Mouse (Mus musculus) hindbrain, embryonic 11.5 days (tissue): ENCODE data around the gene Gpr137. TPM values are rescaled to one million over a fixed set of nuclear protein-coding genes. Genes with fewer than 3 reads are reported as not detected.

ENCODE experiments used
- ATAC-seq: fragments of 200-750 bp; cut with Nextera tagmentation; 2 replicates; pipeline ENCODE4 v1.8.0; 2017; ENCODE audit warnings: mild to moderate bottlenecking, moderate TSS enrichment, moderate library complexity; ENCODE audit not compliant: low FRiP score
- DNase-seq: peaks from one replicate; pipeline ENCODE4 v3.0.0-alpha.2; 2015; ENCODE audit warnings: low spot score
- H3K27ac ChIP-seq: fragments of 300-500 bp; sonication (generic); 2 replicates; pipeline ENCODE4 v1.5.1; 2014; ENCODE audit warnings: mild to moderate bottlenecking, low read depth, low read length
- H3K27me3 ChIP-seq: fragments of 300-500 bp; sonication (generic); 2 replicates; pipeline ENCODE4 v1.6.1; 2014; ENCODE audit warnings: mild to moderate bottlenecking, low read length, moderate library complexity, mixed read lengths; ENCODE audit not compliant: control insufficient read depth, insufficient read depth
- H3K36me3 ChIP-seq: fragments of 300-500 bp; sonication (generic); 2 replicates; pipeline ENCODE4 v1.6.1; 2014; ENCODE audit warnings: mild to moderate bottlenecking, low read length, moderate library complexity, mixed read lengths; ENCODE audit not compliant: control insufficient read depth, insufficient read depth
- H3K4me1 ChIP-seq: fragments of 300-500 bp; sonication (generic); replicated peaks from 2 replicates; pipeline ENCODE4 v1.6.1; 2014; ENCODE audit warnings: low read length, mixed read lengths; ENCODE audit not compliant: control insufficient read depth, insufficient read depth
- H3K4me2 ChIP-seq: fragments of 300-500 bp; sonication (generic); replicated peaks from 2 replicates; pipeline ENCODE4 v1.6.1; 2014; ENCODE audit warnings: mild to moderate bottlenecking, low read depth, low read length
- H3K4me3 ChIP-seq: fragments of 300-500 bp; sonication (generic); 2 replicates; pipeline ENCODE4 v1.5.1; 2014; ENCODE audit warnings: low read depth, low read length
- H3K9ac ChIP-seq: fragments of 300-500 bp; sonication (generic); 2 replicates; pipeline ENCODE4 v1.6.1; 2014; ENCODE audit warnings: low read depth, low read length
- H3K9me3 ChIP-seq: fragments of 300-500 bp; sonication (generic); 2 replicates; pipeline ENCODE4 v1.6.1; 2016; ENCODE audit warnings: low read length; ENCODE audit not compliant: control insufficient read depth
- WGBS: fragments of 180-500 bp; shearing (Covaris S2); extraction: QIAGEN DNeasy Blood & Tissue Kit; methylation state at CpG from one replicate; pipeline ENCODE4 v1.1.7; 2014; 5-methylcytosine and 5-hydroxymethylcytosine counted together
- polyA plus RNA-seq: library from polyadenylated mRNA; unstranded; fragments of >200 nt; fragmentation: Nextera tagmentation; extraction: Ambion mirVana; gene quantifications from 2 replicates; pipeline ENCODE4 v1.2.1, GENCODE M21; 2014

Gpr137 gene
- polyA plus RNA-seq, 1 experiment from 2014 or later = 27.9 TPM

GRCm38 (mm10) chr19:6921647-6922567 is 20.4 kb downstream of the Gpr137 start, which contains the start of gene Esrra:
TSS of gene Esrra (minus strand) at chr19:6921813.
- Histone ChIP-seq H3K4me1 (peaks cover 13% of the 10 kb centered on the region; the same call in 1 of the 2 replicates), H3K9me3 (no peaks in the 10 kb centered on the region)
- WGBS = 1% methylated on average over 59 of the region's 66 CpGs

GRCm38 (mm10) chr19:6920741-6921636 is 21.3 kb downstream of the Gpr137 start:
- peaks cover 32% of the 10 kb centered on the region for H3K27me3 ChIP-seq
- H3K9ac ChIP-seq = peak overlapping the region; percentile 88
- peak overlapping the region; percentile 93 for H3K4me2 ChIP-seq
- ATAC-seq (no peak), DNase-seq (peak; percentile 66)
- peak overlapping the region; percentile 71 for H3K4me3 ChIP-seq
- H3K36me3 ChIP-seq = no peaks in the 10 kb centered on the region
- peaks cover 12% of the 10 kb centered on the region; the same call in 1 of the 2 replicates for H3K4me1 ChIP-seq
- H3K27ac ChIP-seq = peak overlapping the region; percentile 92
- 2% methylated on average over 41 of the region's 48 CpGs for WGBS
- H3K9me3 ChIP-seq = no peaks in the 10 kb centered on the region

More at GRCm38 (mm10) chr19:6921647-6922567, 20.4 kb downstream of the Gpr137 start, which contains the start of gene Esrra:
- H3K9ac ChIP-seq = peak within 1 kb of the TSS; percentile 88
- peaks cover 42% of the 10 kb centered on the region for H3K27me3 ChIP-seq
- ATAC-seq (peak; percentile 95), DNase-seq (peak; percentile 100)
- H3K27ac ChIP-seq = peak within 1 kb of the TSS; percentile 92
- H3K4me2 ChIP-seq = peak within 1 kb of the TSS; percentile 93
- H3K4me3 ChIP-seq = peak within 1 kb of the TSS; percentile 71
- H3K36me3 ChIP-seq = no peaks in the 10 kb centered on the region

- Histone ChIP-seq H3K4me1 (peaks cover 8% of the 10 kb centered on the region; the same call in 1 of the 2 replicates), H3K4me2 (peak overlapping the region; percentile 93), H3K27me3 (peaks cover 24% of the 10 kb centered on the region), H3K9me3 (no peaks in the 10 kb centered on the region), H3K27ac (0 out of 2 replicates have a peak overlapping the region, but pooled peaks have one; percentile 11), H3K36me3 (no peaks in the 10 kb centered on the region), H3K4me3 (peak overlapping the region; percentile 71), H3K9ac (peak overlapping the region; percentile 88; the same call in 1 of the 2 replicates)
- ATAC-seq = no peak
- DNase-seq = peak; percentile 44
- 47% methylated on average over 7 of the region's 8 CpGs for WGBS
These were observed 22.2 kb downstream of the Gpr137 start for GRCm38 (mm10) chr19:6919876-6920740.

- Histone ChIP-seq H3K27me3 (peaks cover 17% of the 10 kb centered on the region), H3K4me2 (no peak overlapping the region), H3K4me3 (no peak overlapping the region), H3K9ac (no peak overlapping the region), H3K9me3 (no peaks in the 10 kb centered on the region), H3K27ac (no peak overlapping the region), H3K4me1 (peaks cover 5% of the 10 kb centered on the region; the same call in 1 of the 2 replicates), H3K36me3 (no peaks in the 10 kb centered on the region)
- no peak for ATAC-seq
- DNase-seq = no peak
These were observed 22.8 kb downstream of the Gpr137 start for GRCm38 (mm10) chr19:6919431-6919830.

GRCm38 (mm10) chr19:6918321-6918720 is 24.0 kb downstream of the Gpr137 start:
- peaks cover 3% of the 10 kb centered on the region; the same call in 1 of the 2 replicates for H3K36me3 ChIP-seq
- peaks cover 7% of the 10 kb centered on the region for H3K27me3 ChIP-seq
- H3K4me3 ChIP-seq = no peak overlapping the region
- no peak overlapping the region for H3K9ac ChIP-seq
- no peak for ATAC-seq
- H3K27ac ChIP-seq = no peak overlapping the region
- no peak overlapping the region for H3K4me2 ChIP-seq
- H3K4me1 ChIP-seq = peaks cover 5% of the 10 kb centered on the region; the same call in 1 of the 2 replicates
- 98% methylated on average over 4 of the region's 4 CpGs for WGBS
- no peaks in the 10 kb centered on the region for H3K9me3 ChIP-seq
- DNase-seq = no peak

- no peak overlapping the region for H3K9ac ChIP-seq
- H3K9me3 ChIP-seq = no peaks in the 10 kb centered on the region
- WGBS = 90% methylated on average over 4 of the region's 4 CpGs
- no peak overlapping the region for H3K4me3 ChIP-seq
- peaks cover 8% of the 10 kb centered on the region; the same call in 1 of the 2 replicates for H3K36me3 ChIP-seq
- ATAC-seq (no peak), DNase-seq (no peak)
- no peaks in the 10 kb centered on the region for H3K27me3 ChIP-seq
- peaks cover 5% of the 10 kb centered on the region; the same call in 1 of the 2 replicates for H3K4me1 ChIP-seq
- no peak overlapping the region for H3K27ac ChIP-seq
- H3K4me2 ChIP-seq = no peak overlapping the region
These were observed 25.8 kb downstream of the Gpr137 start for GRCm38 (mm10) chr19:6916496-6916895.

GRCm38 (mm10) chr19:6915276-6915675 is 27.0 kb downstream of the Gpr137 start:
- H3K27me3 ChIP-seq = no peaks in the 10 kb centered on the region
- no peak overlapping the region for H3K9ac ChIP-seq
- no peak overlapping the region for H3K4me3 ChIP-seq
- WGBS = 87% methylated on average over 4 of the region's 4 CpGs
- H3K4me1 ChIP-seq = peaks cover 5% of the 10 kb centered on the region
- H3K9me3 ChIP-seq = no peaks in the 10 kb centered on the region
- H3K36me3 ChIP-seq = peaks cover 8% of the 10 kb centered on the region; the same call in 1 of the 2 replicates
- H3K27ac ChIP-seq = no peak overlapping the region
- DNase-seq (no peak), ATAC-seq (no peak)
- H3K4me2 ChIP-seq = no peak overlapping the region
